Mouse (Mus musculus) forebrain, embryonic 16.5 days (tissue): ENCODE data around the gene Ankrd7. TPM values are rescaled to one million over a fixed set of nuclear protein-coding genes. Genes with fewer than 3 reads are reported as not detected.
A peak's percentile ranks its signal among the peaks of the same experiment; 100 is the strongest.

ENCODE experiments used
- ATAC-seq: fragments of 200-750 bp; cut with Nextera tagmentation; 2 replicates; pipeline ENCODE4 v1.8.0; 2017; ENCODE audit warnings: mild to moderate bottlenecking, moderate library complexity
- H3K27ac ChIP-seq: fragments of 300-500 bp; sonication (generic); 2 replicates; pipeline ENCODE4 v1.5.1; 2014; ENCODE audit warnings: low read length, control low read depth
- H3K27me3 ChIP-seq: fragments of 300-500 bp; sonication (generic); replicated peaks from 2 replicates; pipeline ENCODE4 v1.6.1; 2014; ENCODE audit warnings: low read length; ENCODE audit not compliant: control insufficient read depth, insufficient read depth
- H3K36me3 ChIP-seq: fragments of 300-500 bp; sonication (generic); 2 replicates; pipeline ENCODE4 v1.6.1; 2014; ENCODE audit not compliant: control insufficient read depth, insufficient read depth
- H3K4me1 ChIP-seq: fragments of 300-500 bp; sonication (generic); replicated peaks from 2 replicates; pipeline ENCODE4 v1.6.1; 2014; ENCODE audit warnings: low read length; ENCODE audit not compliant: control insufficient read depth, insufficient read depth
- H3K4me2 ChIP-seq: fragments of 300-500 bp; sonication (generic); 2 replicates; pipeline ENCODE4 v1.6.1; 2014; ENCODE audit warnings: mild to moderate bottlenecking, low read length, control low read depth
- H3K4me3 ChIP-seq: fragments of 300-500 bp; sonication (generic); replicated peaks from 2 replicates; pipeline ENCODE4 v1.5.1; 2014; ENCODE audit warnings: mild to moderate bottlenecking, low read length, control low read depth
- H3K9ac ChIP-seq: fragments of 300-500 bp; sonication (generic); replicated peaks from 2 replicates; pipeline ENCODE4 v1.6.1; 2014; ENCODE audit warnings: low read depth, low read length, control low read depth
- H3K9me3 ChIP-seq: fragments of 300-500 bp; sonication (generic); 2 replicates; pipeline ENCODE4 v1.6.1; 2016; ENCODE audit warnings: low read length; ENCODE audit not compliant: control insufficient read depth
- WGBS: fragments of 180-500 bp; shearing (Covaris S2); extraction: QIAGEN DNeasy Blood & Tissue Kit; methylation state at CpG from one replicate; pipeline ENCODE4 v1.1.7; 2014; 5-methylcytosine and 5-hydroxymethylcytosine counted together
- polyA plus RNA-seq: library from polyadenylated mRNA; unstranded; fragments of >200 nt; fragmentation: Nextera tagmentation; extraction: Ambion mirVana; gene quantifications from 2 replicates; pipeline ENCODE4 v1.2.1, GENCODE M21; 2015

Ankrd7 gene
- polyA plus RNA-seq, 1 experiment from 2014 or later, result 0.18 TPM

DNA sequence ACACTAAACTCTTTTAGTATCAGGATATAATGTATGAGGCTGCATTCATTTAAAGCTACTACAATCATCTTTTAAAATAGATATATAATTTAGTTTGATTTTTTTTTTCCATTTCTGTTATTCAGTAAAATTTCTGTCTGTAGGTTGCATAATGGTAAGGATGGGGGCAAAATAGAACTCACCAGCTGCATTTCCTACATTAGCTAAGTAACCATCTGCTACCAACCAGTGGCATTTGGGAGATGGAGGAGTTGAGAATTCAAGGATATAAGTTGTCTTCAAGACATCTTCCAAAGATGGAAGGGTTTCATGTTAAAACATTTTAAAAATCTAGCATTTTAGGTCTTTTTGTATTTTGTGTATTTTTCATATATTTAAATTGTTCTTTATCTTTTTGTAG, 10.8 kb upstream of the Ankrd7 start:
- H3K9me3 ChIP-seq, result no peaks in the 10 kb centered on the region
- no peak overlapping the region for H3K27ac ChIP-seq
- H3K4me1 ChIP-seq, result peaks cover 7% of the 10 kb centered on the region; the same call in 1 of the 2 replicates
- H3K9ac ChIP-seq, result no peak overlapping the region
- no peaks in the 10 kb centered on the region for H3K27me3 ChIP-seq
- H3K36me3 ChIP-seq, result peaks cover 28% of the 10 kb centered on the region
- no peak overlapping the region for H3K4me2 ChIP-seq
- no peak for ATAC-seq
- H3K4me3 ChIP-seq, result no peak overlapping the region

DNA sequence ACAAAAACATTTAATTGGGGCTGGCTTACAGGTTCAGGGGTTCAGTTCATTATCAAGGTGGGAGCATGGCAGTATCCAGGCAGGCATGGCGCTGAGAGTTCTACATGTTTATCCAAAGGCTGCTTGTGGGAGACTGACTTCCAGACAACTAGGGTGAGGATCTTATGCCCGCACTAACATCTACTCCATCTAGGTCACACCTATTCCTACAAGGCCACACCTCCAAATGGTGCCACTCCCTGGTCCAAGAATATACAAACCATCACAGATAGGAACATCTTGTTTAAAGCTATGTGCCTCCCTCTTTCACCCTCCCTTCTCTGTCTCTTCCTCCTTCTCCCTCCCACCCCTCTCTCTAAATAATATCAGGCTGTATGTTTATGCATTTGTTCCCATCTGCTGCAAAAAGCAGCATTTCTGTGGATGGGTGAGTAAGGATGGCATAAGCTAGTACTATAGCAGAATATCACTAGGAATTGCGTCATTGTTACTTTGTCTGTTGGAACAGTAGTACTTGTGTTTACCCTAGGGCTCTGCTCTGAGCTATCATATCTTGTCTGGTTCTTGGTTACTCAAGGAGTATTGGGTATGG, 9.5 kb upstream of the Ankrd7 start:
- H3K9ac ChIP-seq, result no peak overlapping the region
- no peaks in the 10 kb centered on the region for H3K9me3 ChIP-seq
- no peak overlapping the region for H3K4me3 ChIP-seq
- peaks cover 26% of the 10 kb centered on the region for H3K36me3 ChIP-seq
- peaks cover 2% of the 10 kb centered on the region; the same call in 1 of the 2 replicates for H3K4me1 ChIP-seq
- 98% methylated on average over 3 of the region's 3 CpGs for WGBS
- H3K27ac ChIP-seq, result no peak overlapping the region
- H3K27me3 ChIP-seq, result no peaks in the 10 kb centered on the region
- no peak overlapping the region for H3K4me2 ChIP-seq
- ATAC-seq, result peak; percentile 26

- H3K4me2 ChIP-seq, result no peak overlapping the region
- H3K4me3 ChIP-seq, result no peak overlapping the region
- no peak overlapping the region for H3K27ac ChIP-seq
- no peaks in the 10 kb centered on the region for H3K36me3 ChIP-seq
- 78% methylated on average over 2 of the region's 2 CpGs for WGBS
- H3K9me3 ChIP-seq, result no peaks in the 10 kb centered on the region
- H3K9ac ChIP-seq, result no peak overlapping the region
- H3K4me1 ChIP-seq, result no peaks in the 10 kb centered on the region
- no peaks in the 10 kb centered on the region for H3K27me3 ChIP-seq
- no peak for ATAC-seq
These were observed 22.9 kb downstream of the Ankrd7 start for GRCm38 (mm10) chr6:18889030-18889429.

- H3K9ac ChIP-seq, result no peak overlapping the region
- H3K4me2 ChIP-seq, result no peak overlapping the region
- H3K4me1 ChIP-seq, result no peaks in the 10 kb centered on the region
- H3K4me3 ChIP-seq, result no peak overlapping the region
- no peak overlapping the region for H3K27ac ChIP-seq
- H3K27me3 ChIP-seq, result no peaks in the 10 kb centered on the region
- ATAC-seq, result no peak
- H3K9me3 ChIP-seq, result no peaks in the 10 kb centered on the region
- no peaks in the 10 kb centered on the region for H3K36me3 ChIP-seq
These were observed 28.0 kb downstream of the Ankrd7 start for GRCm38 (mm10) chr6:18894142-18894541.

- WGBS, result 94% methylated on average over 2 of the region's 2 CpGs
- ATAC-seq, result no peak
- Histone ChIP-seq H3K4me3 (no peak overlapping the region), H3K9ac (no peak overlapping the region), H3K9me3 (no peaks in the 10 kb centered on the region), H3K4me1 (no peaks in the 10 kb centered on the region), H3K4me2 (no peak overlapping the region), H3K27me3 (no peaks in the 10 kb centered on the region), H3K36me3 (no peaks in the 10 kb centered on the region), H3K27ac (no peak overlapping the region)
These were observed 41.1 kb downstream of the Ankrd7 start for GRCm38 (mm10) chr6:18907173-18907572.

- Histone ChIP-seq H3K4me2 (no peak overlapping the region), H3K36me3 (no peaks in the 10 kb centered on the region), H3K4me3 (no peak overlapping the region), H3K9ac (no peak overlapping the region), H3K9me3 (no peaks in the 10 kb centered on the region), H3K4me1 (peaks cover 3% of the 10 kb centered on the region), H3K27me3 (no peaks in the 10 kb centered on the region), H3K27ac (no peak overlapping the region)
- peak; percentile 61; the same call in 1 of the 2 replicates for ATAC-seq
- WGBS, result 82% methylated on average over 4 of the region's 4 CpGs
These were observed 47.1 kb downstream of the Ankrd7 start for GRCm38 (mm10) chr6:18913179-18913578.

DNA sequence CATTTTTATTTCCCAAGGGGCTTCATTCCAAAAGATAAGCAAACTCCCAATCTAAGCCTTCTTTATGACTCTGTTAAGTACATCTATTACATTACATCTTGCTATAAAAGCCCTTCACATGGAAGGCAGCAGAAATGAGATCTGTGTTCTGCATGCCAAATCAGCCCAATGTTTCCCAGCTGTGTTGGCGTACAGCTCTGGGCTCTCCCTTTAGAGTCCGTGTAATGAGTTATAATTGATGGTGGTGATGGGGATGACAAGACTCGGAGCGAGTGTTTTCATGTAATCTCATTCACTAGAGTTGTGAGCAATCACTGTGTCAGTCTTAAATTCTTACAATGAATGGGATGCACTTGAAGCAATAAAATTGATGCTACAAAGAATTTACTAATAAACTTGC, 49.9 kb downstream of the Ankrd7 start:
- no peaks in the 10 kb centered on the region for H3K9me3 ChIP-seq
- no peaks in the 10 kb centered on the region for H3K27me3 ChIP-seq
- no peak overlapping the region for H3K27ac ChIP-seq
- H3K4me3 ChIP-seq, result no peak overlapping the region
- H3K36me3 ChIP-seq, result no peaks in the 10 kb centered on the region
- H3K4me1 ChIP-seq, result peaks cover 3% of the 10 kb centered on the region
- ATAC-seq, result peak; percentile 96
- H3K4me2 ChIP-seq, result no peak overlapping the region
- no peak overlapping the region for H3K9ac ChIP-seq
- WGBS, result 22% methylated on average over 4 of the region's 4 CpGs

- Histone ChIP-seq H3K27me3 (no peaks in the 10 kb centered on the region), H3K9me3 (no peaks in the 10 kb centered on the region), H3K36me3 (no peaks in the 10 kb centered on the region), H3K4me1 (peaks cover 3% of the 10 kb centered on the region), H3K4me2 (no peak overlapping the region), H3K27ac (no peak overlapping the region), H3K9ac (no peak overlapping the region), H3K4me3 (no peak overlapping the region)
- WGBS, result 58% methylated on average over 4 of the region's 4 CpGs
- ATAC-seq, result peak; percentile 58
These were observed 50.4 kb downstream of the Ankrd7 start for GRCm38 (mm10) chr6:18916471-18916870.
